Mouse (Mus musculus) B cell, adult (primary cell): ENCODE measurements around the gene Ocel1. TPM values are rescaled to one million over a fixed set of nuclear protein-coding genes. Genes with fewer than 3 reads are reported as not detected.

ENCODE experiments used
- total RNA-seq: library from RNA; stranded (reverse); gene quantifications from 4 replicates; pipeline ENCODE4 v1.2.4, GENCODE M21; 2023; ENCODE audit not compliant: inconsistent age

The Ocel1 gene
- 21.2 to 27.1 TPM (median 23.5 TPM) in 4 replicates for total RNA-seq

DNA sequence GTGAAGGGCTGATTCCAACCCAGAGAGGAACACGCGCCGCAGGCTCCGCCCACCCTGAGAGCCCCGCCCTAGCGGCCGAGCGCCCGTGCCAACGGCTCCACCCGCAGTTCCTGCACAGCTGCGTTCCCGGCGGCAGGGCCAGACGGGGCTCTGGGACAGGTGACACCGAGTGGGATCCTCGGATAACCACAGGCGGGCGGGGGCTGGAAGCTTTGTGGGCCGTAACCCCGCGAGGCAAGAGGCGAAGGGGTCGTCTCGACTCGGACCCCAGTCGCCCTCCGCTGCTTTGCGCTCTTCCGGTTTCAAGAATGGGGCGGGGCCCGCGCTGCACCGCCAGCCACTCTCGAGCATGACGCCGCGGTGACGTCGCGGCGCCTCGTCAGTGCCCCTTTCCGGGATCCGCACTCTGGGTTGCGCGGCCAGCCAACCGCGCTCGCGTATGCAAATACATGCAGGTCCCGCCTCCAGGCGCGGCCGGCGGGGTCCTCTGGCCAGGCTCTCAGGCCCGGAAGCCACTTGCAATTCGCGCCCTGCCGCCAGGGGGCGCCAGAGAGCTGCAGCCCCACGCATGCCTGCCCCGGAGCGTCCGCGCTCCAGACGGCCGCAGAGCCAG lies at the start of gene Ocel1:
Gene Ocel1 (plus strand): TSS at position 63 of the 613 bp plus-strand sequence.

DNA sequence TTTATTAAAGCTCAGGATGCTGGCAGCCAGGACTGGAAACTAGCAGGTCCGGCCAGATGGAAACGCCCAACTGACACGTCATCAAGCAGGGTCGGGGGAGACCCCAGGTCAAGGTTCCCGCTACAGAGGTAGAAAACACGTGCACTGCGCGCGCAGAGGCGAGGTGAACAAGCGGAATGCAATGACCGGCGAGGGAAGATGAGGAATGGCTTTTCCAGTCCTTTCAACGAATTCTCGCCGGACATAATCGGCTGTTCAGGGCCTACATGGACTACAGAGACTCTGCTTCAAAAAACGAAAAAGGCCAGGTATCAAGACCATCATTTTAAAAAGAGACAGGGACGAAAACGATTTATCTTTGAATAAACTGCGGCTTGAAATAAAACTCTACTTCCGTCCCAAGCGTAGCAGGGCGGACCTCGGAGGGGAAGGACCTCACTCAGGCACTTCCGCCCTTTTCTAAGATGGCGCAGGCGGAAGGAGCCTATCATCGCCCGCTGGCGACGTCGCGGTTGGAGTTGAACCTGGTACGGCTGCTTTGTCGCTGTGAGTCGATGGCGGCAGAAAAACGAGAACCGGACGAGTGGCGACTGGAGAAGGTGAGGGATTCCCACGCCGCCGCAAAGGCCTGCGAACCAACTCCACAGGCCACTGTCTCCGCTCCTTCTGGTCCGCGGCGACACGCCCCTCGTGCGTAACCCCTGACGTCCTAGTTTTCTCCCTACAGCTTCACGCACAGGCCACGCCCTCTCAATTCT lies 4.1 kb upstream of the Ocel1 start, which contains the start of gene Use1:
Gene Use1 (plus strand): TSS at position 78 of the 758 bp plus-strand sequence.

DNA sequence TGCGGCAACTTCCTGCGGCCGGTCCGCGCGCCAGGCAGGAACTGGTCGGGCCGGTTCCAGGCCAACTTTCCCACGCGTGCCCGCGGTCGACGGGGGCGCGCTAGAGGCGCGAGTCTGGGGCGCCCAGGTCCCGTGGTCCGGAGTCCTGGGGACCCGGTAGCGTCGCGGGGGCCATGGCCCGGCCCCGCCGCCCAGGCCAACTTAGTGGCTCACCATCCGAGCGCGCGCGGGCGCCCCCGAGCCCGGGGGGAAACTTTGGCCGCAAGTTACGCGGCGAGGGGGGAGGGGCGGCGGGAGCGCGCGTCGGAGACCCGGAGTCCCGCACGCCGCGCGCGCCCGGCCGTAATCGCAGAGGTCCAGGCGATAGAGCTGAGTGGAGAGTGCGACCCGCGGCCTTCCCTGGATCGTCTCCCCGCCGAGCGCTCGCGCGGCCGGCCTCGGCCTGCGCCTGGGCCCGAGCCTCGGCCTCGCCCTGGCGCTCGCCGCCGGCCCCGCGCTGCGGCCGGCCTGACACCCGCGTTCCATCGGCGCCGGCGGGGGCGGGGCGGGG lies 10.4 kb downstream of the Ocel1 start, which contains the start of gene Nr2f6:
Gene Nr2f6 (minus strand): TSS at position 540 of the 550 bp plus-strand sequence.

DNA sequence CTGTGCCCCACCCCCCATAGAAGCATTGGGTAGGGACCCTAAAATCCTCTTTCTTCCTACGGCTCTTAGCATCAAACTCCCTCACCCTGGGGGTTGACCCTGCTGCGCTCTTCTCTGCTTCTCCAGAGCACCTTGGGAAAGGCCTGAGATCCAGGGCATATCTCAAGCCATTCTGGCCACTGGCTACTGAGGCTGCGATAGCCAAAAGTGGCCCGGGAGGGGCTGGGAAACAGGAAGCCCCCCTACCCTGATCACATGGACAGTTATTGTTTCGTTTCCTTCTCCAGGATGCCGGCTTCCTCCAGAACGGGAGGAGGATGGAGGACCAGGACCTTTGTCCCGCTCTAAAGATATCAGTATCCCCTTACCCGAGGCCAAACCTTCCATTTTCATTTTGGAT lies 24.5 kb downstream of the Ocel1 start, which contains the start of gene Ushbp1:
Gene Ushbp1 (minus strand): TSS at position 174 of the 400 bp plus-strand sequence.

DNA sequence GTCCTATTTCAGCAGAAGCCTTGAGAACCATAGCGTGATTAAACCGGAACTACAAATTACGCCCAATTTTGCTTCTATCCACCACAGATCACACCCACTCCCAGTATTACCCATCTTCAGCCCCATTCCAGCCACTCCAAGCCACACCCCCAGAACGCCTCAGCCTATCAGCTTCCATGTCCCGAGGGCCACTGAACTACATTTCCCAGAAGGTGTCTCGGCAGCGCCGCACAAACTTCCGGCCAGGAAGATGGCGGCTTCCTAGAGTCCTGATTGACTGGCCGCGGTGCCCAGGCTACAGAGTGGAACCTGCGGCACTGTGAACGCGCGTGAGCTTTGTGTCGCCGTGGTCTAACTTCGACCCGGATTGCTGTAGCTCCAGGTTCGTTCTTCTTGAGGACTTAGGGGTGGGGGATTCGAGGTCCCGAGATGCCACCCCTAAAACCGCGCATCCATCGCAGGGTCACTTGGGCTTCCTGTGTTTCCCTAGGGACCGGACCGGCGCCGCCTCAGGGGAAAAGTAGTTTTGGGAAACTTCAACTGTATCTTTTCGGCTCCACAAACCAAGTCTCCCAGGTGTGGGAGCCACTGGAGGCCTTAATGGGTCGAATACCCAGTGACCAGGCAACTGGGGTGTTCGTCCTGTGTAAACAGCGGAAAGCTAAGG lies 25.7 kb downstream of the Ocel1 start, which contains the start of gene Babam1:
Gene Babam1 (plus strand): TSS at position 223 of the 667 bp plus-strand sequence.

DNA sequence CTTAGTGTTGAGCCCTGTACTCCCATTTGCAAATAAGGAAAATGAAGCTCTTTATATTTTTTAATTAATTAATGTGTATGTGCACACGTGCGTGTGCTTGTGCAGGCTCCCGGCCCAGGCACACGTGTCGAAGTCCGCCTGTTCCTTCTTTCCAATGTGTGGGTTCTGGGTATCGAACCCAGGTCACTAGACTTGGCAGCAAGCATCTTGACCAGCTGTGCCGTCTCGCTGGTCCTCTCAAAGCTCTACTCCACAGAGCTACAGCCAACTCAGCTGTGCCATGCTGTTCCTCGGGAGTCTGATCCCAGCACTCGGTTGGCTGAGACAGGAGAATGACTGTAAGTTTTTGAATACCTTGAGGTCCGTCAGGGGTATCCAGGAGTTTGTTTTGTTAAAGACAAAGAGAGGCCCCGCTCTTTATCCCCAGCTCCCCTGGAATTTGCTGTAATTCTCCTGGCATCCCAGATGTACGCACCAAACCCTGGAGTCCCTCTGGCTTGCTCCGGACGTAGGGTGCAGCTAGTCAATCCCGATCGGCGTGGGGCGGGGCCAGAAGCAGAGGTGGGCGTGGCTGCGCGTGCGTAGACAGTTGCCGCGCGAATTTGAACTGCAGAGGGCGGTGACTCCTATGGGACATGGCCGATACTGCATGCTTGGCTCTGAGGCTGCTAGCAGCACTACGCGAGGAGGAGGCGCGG lies 34.5 kb downstream of the Ocel1 start, which contains the start of gene Ankle1:
Gene Ankle1 (plus strand): TSS at position 610 of the 698 bp plus-strand sequence.

Other genes starting within 250 kb of the Ocel1 start
- gene Myo9b, start 98.6 kb upstream of the Ocel1 start, total RNA-seq, result 103 to 113 TPM (median 109 TPM) in 4 replicates
- gene Haus8, start 98.4 kb upstream of the Ocel1 start, total RNA-seq, result 19.6 to 34.0 TPM (median 26.1 TPM) in 4 replicates
- gene Use1, start 4.5 kb upstream of the Ocel1 start, total RNA-seq, result 265 to 295 TPM (median 283 TPM) in 4 replicates
- gene Nr2f6, start 10.7 kb downstream of the Ocel1 start, total RNA-seq, result 10.3 to 12.4 TPM (median 11.7 TPM) in 4 replicates
- gene Ushbp1, start 24.5 kb downstream of the Ocel1 start, total RNA-seq, result not detected in 4 replicates
- 93.2 to 107 TPM (median 93.8 TPM) in 4 replicates for gene Babam1, start 25.6 kb downstream of the Ocel1 start, total RNA-seq
- gene Ankle1, start 34.7 kb downstream of the Ocel1 start, total RNA-seq, result 0.51 to 1.4 TPM (median 0.61 TPM) in 4 replicates
- 11.1 to 13.1 TPM (median 12.5 TPM) in 4 replicates for gene Abhd8, start 92.4 kb downstream of the Ocel1 start, total RNA-seq
- gene Mrpl34, start 93.7 kb downstream of the Ocel1 start, total RNA-seq, result 34.7 to 38.7 TPM (median 35.8 TPM) in 4 replicates
- 99.3 to 111 TPM (median 106 TPM) in 4 replicates for gene Dda1, start 97.9 kb downstream of the Ocel1 start, total RNA-seq
- gene Ano8, start 114.7 kb downstream of the Ocel1 start, total RNA-seq, result 12.1 to 14.8 TPM (median 13.7 TPM) in 4 replicates
- 17.1 to 21.2 TPM (median 18.4 TPM) in 4 replicates for gene Gtpbp3, start 116.8 kb downstream of the Ocel1 start, total RNA-seq
- 0.45 TPM in 1 of 4 replicates, not detected in the others for gene Plvap, start 140.5 kb downstream of the Ocel1 start, total RNA-seq
- not detected in 4 replicates for gene Ccdc194, start 154.4 kb downstream of the Ocel1 start, total RNA-seq
- gene Bst2, start 166.2 kb downstream of the Ocel1 start, total RNA-seq, result 23.8 to 37.9 TPM (median 34.7 TPM) in 4 replicates
- gene Mvb12a, start 171.6 kb downstream of the Ocel1 start, total RNA-seq, result 36.5 to 54.6 TPM (median 44.8 TPM) in 4 replicates
- 0.33 TPM in 1 of 4 replicates, not detected in the others for gene Tmem221, start 187.6 kb downstream of the Ocel1 start, total RNA-seq
- not detected in 4 replicates for gene Nxnl1, start 195.3 kb downstream of the Ocel1 start, total RNA-seq
- 8.2 to 9.1 TPM (median 8.7 TPM) in 4 replicates for gene Slc27a1, start 197.6 kb downstream of the Ocel1 start, total RNA-seq
- gene Pgls, start 220.9 kb downstream of the Ocel1 start, total RNA-seq, result 99.2 to 122 TPM (median 101 TPM) in 4 replicates
- 115 to 183 TPM (median 158 TPM) in 4 replicates for gene Fam129c, start 226.3 kb downstream of the Ocel1 start, total RNA-seq
- 104 to 126 TPM (median 116 TPM) in 4 replicates for gene Colgalt1, start 239.7 kb downstream of the Ocel1 start, total RNA-seq